Mouse (Mus musculus): Measurements from ENCODE around the gene Krtap4-1.
A peak's percentile ranks its signal among the peaks of the same experiment; 100 is the strongest.

The Krtap4-1 gene

GRCm38 (mm10) chr11:99585096-99585495, 42.9 kb downstream of the Krtap4-1 start:
- DNase-seq (ENCODE audit: low read depth, low spot score) = peak; percentile 57

GRCm38 (mm10) chr11:99583245-99583704, 44.8 kb downstream of the Krtap4-1 start, which contains the start of gene Krtap1-4:
Krtap1-4 (minus strand) TSS chr11:99583654.
- no peak for DNase-seq (ENCODE audit: low read depth, low spot score)

- DNase-seq (ENCODE audit: low read depth, low spot score) = peak; percentile 58
Observed at GRCm38 (mm10) chr11:99581564-99581963, 46.5 kb downstream of the Krtap4-1 start.

GRCm38 (mm10) chr11:99581051-99581450, 47.0 kb downstream of the Krtap4-1 start:
- no peak for DNase-seq (ENCODE audit: low read depth, low spot score)

- DNase-seq (ENCODE audit: low read depth, low spot score) = no peak
Observed at GRCm38 (mm10) chr11:99580636-99581035, 47.4 kb downstream of the Krtap4-1 start, which contains the start of gene Krtap1-5. Krtap1-5 (minus strand) TSS chr11:99581016.

All from telencephalon, adult 2 months (tissue).